Mouse (Mus musculus) heart, embryonic 16.5 days (tissue): ENCODE results near the gene Atp6v0e. TPM values are rescaled to one million over a fixed set of nuclear protein-coding genes. Genes with fewer than 3 reads are reported as not detected.

Source experiments
- ATAC-seq: fragments of 200-750 bp; cut with Nextera tagmentation; replicated peaks from 2 replicates; pipeline ENCODE4 v1.8.0; 2017; ENCODE audit warnings: moderate number of reproducible peaks; ENCODE audit not compliant: insufficient read depth, low FRiP score; ENCODE audit errors: extremely low read depth
- H3K27ac ChIP-seq: fragments of 300-500 bp; sonication (generic); 2 replicates; pipeline ENCODE4 v1.5.1; 2014; ENCODE audit warnings: mild to moderate bottlenecking, low read length, control low read depth, moderate library complexity
- H3K27me3 ChIP-seq: fragments of 300-500 bp; sonication (generic); 2 replicates; pipeline ENCODE4 v1.6.1; 2014; ENCODE audit warnings: low read length, mixed read lengths; ENCODE audit not compliant: control insufficient read depth, insufficient read depth
- H3K36me3 ChIP-seq: fragments of 300-500 bp; sonication (generic); 2 replicates; pipeline ENCODE4 v1.6.1; 2014; ENCODE audit not compliant: control insufficient read depth, insufficient read depth
- H3K4me1 ChIP-seq: fragments of 300-500 bp; sonication (generic); 2 replicates; pipeline ENCODE4 v1.6.1; 2014; ENCODE audit warnings: low read length, mixed read lengths; ENCODE audit not compliant: control insufficient read depth, insufficient read depth
- H3K4me2 ChIP-seq: fragments of 300-500 bp; sonication (generic); 2 replicates; pipeline ENCODE4 v1.6.1; 2014; ENCODE audit warnings: low read depth, mild to moderate bottlenecking, control low read depth, low read length
- H3K4me3 ChIP-seq: fragments of 300-500 bp; sonication (generic); 2 replicates; pipeline ENCODE4 v1.5.1; 2014; ENCODE audit warnings: mild to moderate bottlenecking, control low read depth, low read length
- H3K9ac ChIP-seq: fragments of 300-500 bp; sonication (generic); 2 replicates; pipeline ENCODE4 v1.6.1; 2014; ENCODE audit warnings: low read length, control low read depth
- H3K9me3 ChIP-seq: fragments of 300-500 bp; sonication (generic); replicated peaks from 2 replicates; pipeline ENCODE4 v1.6.1; 2016; ENCODE audit warnings: low read length; ENCODE audit not compliant: control insufficient read depth
- WGBS: fragments of 180-500 bp; shearing (Covaris S2); extraction: QIAGEN DNeasy Blood & Tissue Kit; methylation state at CpG from one replicate; pipeline ENCODE4 v1.1.7; 2014; 5-methylcytosine and 5-hydroxymethylcytosine counted together
- polyA plus RNA-seq: library from polyadenylated mRNA; unstranded; fragments of >200 nt; fragmentation: Nextera tagmentation; extraction: Ambion mirVana; gene quantifications from 2 replicates; pipeline ENCODE4 v1.2.1, GENCODE M21; 2015

The Atp6v0e gene
- polyA plus RNA-seq, 1 experiment from 2014 or later: 249 TPM

- Histone ChIP-seq H3K4me2 (no peak overlapping the region), H3K27me3 (no peaks in the 10 kb centered on the region), H3K4me3 (no peak overlapping the region), H3K9me3 (no peaks in the 10 kb centered on the region), H3K27ac (no peak overlapping the region), H3K4me1 (peaks cover 12% of the 10 kb centered on the region), H3K9ac (no peak overlapping the region), H3K36me3 (no peaks in the 10 kb centered on the region)
- no peak for ATAC-seq
- WGBS: 75% methylated on average over 4 of the region's 4 CpGs
These were observed 2.6 kb downstream of the Atp6v0e start for GRCm38 (mm10) chr17:26665600-26665999.

DNA sequence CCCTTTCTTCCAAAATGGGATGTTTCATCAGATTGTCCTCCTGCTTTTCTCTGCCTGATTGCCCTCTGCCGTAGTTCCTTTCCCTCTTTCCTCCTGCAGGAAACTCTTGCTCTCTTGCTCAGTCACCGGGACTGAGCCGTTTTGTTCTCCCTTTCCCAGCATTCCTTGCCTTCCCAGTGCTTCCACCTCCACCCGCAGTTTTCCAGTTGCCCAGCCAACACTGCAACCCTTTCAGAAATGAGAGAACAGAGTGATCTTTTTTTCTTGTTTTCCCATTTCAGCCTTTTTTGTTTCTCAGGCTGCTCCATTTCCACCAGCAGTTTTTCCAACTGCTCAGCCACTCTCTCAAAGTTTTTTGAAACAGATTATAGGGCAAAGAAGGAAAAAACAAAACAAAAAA, 8.2 kb downstream of the Atp6v0e start:
- ATAC-seq: no peak
- no peak overlapping the region for H3K4me2 ChIP-seq
- WGBS: 44% methylated on average over 4 of the region's 4 CpGs

GRCm38 (mm10) chr17:26675845-26676244, 12.8 kb downstream of the Atp6v0e start:
- H3K9ac ChIP-seq: peak overlapping the region; percentile 47; the same call in 1 of the 2 replicates
- ATAC-seq: no peak
- no peaks in the 10 kb centered on the region for H3K9me3 ChIP-seq
- 21% methylated on average over 7 of the region's 7 CpGs for WGBS
- H3K27me3 ChIP-seq: no peaks in the 10 kb centered on the region
- peaks cover 18% of the 10 kb centered on the region for H3K4me1 ChIP-seq
- H3K4me3 ChIP-seq: peak overlapping the region; percentile 91
- peak overlapping the region; percentile 82 for H3K4me2 ChIP-seq
- H3K27ac ChIP-seq: peak overlapping the region; percentile 41
- peaks cover 5% of the 10 kb centered on the region; the same call in 1 of the 2 replicates for H3K36me3 ChIP-seq

More for the DNA sequence above, 8.2 kb downstream of the Atp6v0e start:
- 0 out of 2 replicates have a peak, but pooled peaks cover 2% of the 10 kb centered on the region for H3K4me1 ChIP-seq
- H3K36me3 ChIP-seq: no peaks in the 10 kb centered on the region
- H3K9me3 ChIP-seq: no peaks in the 10 kb centered on the region
- no peak overlapping the region for H3K9ac ChIP-seq
- no peak overlapping the region for H3K4me3 ChIP-seq
- no peaks in the 10 kb centered on the region for H3K27me3 ChIP-seq
- no peak overlapping the region for H3K27ac ChIP-seq

DNA sequence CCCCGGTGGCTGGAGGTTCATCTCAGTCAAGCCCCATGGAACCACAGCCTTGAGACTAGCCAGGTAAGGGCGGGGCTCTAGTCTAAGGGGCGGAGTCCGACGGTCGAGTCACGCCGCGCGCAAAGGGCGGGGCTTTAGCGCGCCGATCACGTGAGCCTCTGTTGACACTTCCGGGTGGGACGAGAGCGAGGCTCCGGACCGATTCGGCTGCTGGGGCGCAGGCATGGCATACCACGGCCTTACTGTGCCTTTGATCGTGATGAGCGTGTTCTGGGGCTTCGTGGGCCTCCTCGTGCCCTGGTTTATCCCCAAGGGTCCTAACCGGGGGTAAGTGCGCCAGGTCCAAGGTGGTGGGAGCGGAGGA, 13.2 kb downstream of the Atp6v0e start:
- Histone ChIP-seq H3K9ac (peak overlapping the region; percentile 91), H3K27me3 (no peaks in the 10 kb centered on the region), H3K4me3 (peak overlapping the region; percentile 91), H3K36me3 (peaks cover 9% of the 10 kb centered on the region; the same call in 1 of the 2 replicates), H3K9me3 (peaks cover under 1% of the 10 kb centered on the region; the same call in 1 of the 2 replicates), H3K27ac (peak overlapping the region; percentile 96), H3K4me1 (peaks cover 18% of the 10 kb centered on the region), H3K4me2 (peak overlapping the region; percentile 82)
- under 1% methylated on average over 30 of the region's 30 CpGs for WGBS
- ATAC-seq: peak; percentile 91

DNA sequence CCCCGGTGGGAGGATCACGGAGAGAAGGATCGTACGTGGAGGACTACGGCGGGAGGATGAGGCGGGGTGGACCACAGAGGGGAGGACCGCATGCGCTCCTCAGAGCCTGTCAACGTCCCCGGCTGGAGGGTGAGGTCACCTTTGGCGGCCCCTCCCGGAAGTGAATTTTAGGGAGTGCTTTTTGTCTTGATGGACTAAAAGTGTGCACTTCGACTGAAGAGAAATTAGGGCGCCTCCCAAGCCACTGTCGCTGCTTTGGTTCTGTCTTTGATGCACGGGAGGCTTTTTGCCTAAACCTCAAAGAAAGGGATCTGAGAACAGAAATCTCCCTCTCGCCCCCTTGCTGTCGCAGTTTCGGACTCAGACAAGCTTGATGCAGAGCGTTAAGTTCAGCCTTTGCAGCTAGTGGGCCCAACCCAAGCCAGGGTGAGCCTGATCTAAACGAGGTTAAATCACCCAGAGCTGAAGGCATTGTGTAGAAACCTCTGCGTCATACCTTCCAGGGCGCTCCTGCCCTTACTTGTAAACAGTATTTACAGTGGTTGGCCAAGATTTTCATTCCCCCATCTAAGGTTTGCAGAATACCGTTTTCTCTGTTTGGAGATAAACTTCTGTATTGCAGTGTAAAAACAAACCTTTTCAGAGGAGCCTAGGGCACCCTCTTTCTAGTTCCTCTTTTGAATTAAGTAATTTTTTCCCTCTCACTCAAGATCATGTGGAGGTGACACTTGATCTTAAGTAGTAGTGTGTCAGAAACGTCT, 13.8 kb downstream of the Atp6v0e start:
- peaks cover 12% of the 10 kb centered on the region; the same call in 1 of the 2 replicates for H3K36me3 ChIP-seq
- peak; percentile 91 for ATAC-seq

DNA sequence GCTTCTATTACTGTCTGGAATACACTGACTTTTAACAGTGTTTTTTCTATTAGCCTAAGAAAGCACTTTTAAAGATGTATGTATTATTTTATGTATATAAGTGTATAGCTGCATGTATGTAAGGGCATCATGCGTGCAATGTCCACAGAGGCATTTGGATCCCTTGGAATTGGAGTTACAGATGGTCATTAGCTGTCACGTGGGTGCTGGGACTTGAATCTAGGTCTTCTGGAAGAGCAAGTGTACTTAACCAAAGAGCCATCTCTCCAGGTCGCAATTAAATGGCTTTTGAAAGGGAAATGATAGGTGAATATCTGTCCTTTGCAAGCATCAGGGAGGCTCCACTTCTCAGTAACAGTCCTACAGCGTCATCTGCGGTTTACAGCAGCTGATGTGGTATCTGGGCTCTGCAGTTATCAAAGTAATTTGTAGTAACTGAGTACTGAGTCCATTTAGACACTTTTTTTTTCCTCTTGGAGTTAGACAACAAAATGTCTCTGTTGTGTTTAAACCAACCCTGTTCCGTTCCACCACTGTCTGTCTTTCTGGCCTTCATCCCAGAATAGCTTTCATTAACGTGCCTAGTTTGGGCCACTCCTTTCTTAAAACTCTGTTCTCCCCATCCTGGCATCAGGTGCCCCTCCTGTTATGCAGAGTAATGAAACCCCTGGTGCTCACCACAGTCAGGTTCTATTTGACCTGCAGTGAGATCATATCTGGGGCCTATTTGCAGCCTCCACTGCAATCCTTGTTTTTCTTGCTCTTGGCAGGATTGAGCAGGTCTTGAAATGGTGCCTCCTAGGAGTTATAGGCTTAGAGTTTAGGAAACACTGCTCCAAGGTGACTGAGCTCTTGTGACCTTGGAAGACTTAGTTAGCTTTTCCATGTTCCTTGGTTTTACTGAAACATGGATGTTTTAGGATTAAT, 14.9 kb downstream of the Atp6v0e start:
- no peak for ATAC-seq
- Histone ChIP-seq H3K4me3 (no peak overlapping the region; the same call in 1 of the 2 replicates), H3K9ac (peak overlapping the region; percentile 5), H3K4me1 (peaks cover 16% of the 10 kb centered on the region), H3K9me3 (peaks cover 4% of the 10 kb centered on the region; the same call in 1 of the 2 replicates), H3K27me3 (no peaks in the 10 kb centered on the region), H3K4me2 (peak overlapping the region; percentile 82), H3K27ac (peak overlapping the region; percentile 42), H3K36me3 (peaks cover 14% of the 10 kb centered on the region)
- WGBS: 65% methylated on average over 7 of the region's 7 CpGs

More for the DNA sequence above, 13.8 kb downstream of the Atp6v0e start:
- Histone ChIP-seq H3K4me3 (peak overlapping the region; percentile 91), H3K27me3 (no peaks in the 10 kb centered on the region), H3K9ac (peak overlapping the region; percentile 91), H3K4me2 (peak overlapping the region; percentile 82), H3K4me1 (peaks cover 18% of the 10 kb centered on the region), H3K27ac (peak overlapping the region; percentile 96), H3K9me3 (peaks cover 4% of the 10 kb centered on the region; the same call in 1 of the 2 replicates)
- WGBS: 1% methylated on average over 26 of the region's 26 CpGs

- 92% methylated on average over 6 of the region's 6 CpGs for WGBS
- no peak for ATAC-seq
- H3K27ac ChIP-seq: no peak overlapping the region
These were observed 18.2 kb downstream of the Atp6v0e start for GRCm38 (mm10) chr17:26681276-26681675.

GRCm38 (mm10) chr17:26686334-26687000, 23.4 kb downstream of the Atp6v0e start:
- H3K9ac ChIP-seq: no peak overlapping the region
- H3K27me3 ChIP-seq: no peaks in the 10 kb centered on the region
- H3K27ac ChIP-seq: peak overlapping the region; percentile 23; the same call in 1 of the 2 replicates
- peaks cover 2% of the 10 kb centered on the region; the same call in 1 of the 2 replicates for H3K9me3 ChIP-seq
- H3K4me1 ChIP-seq: peaks cover 17% of the 10 kb centered on the region
- no peak for ATAC-seq
- H3K4me3 ChIP-seq: no peak overlapping the region
- H3K36me3 ChIP-seq: peaks cover 9% of the 10 kb centered on the region
- no peak overlapping the region for H3K4me2 ChIP-seq
- WGBS: 74% methylated on average over 17 of the region's 17 CpGs

More at GRCm38 (mm10) chr17:26681276-26681675, 18.2 kb downstream of the Atp6v0e start:
- no peaks in the 10 kb centered on the region for H3K27me3 ChIP-seq
- H3K36me3 ChIP-seq: peaks cover 20% of the 10 kb centered on the region
- H3K4me2 ChIP-seq: no peak overlapping the region
- no peak overlapping the region for H3K4me3 ChIP-seq
- H3K9me3 ChIP-seq: peaks cover 4% of the 10 kb centered on the region; the same call in 1 of the 2 replicates
- H3K4me1 ChIP-seq: peaks cover 16% of the 10 kb centered on the region
- H3K9ac ChIP-seq: no peak overlapping the region
